Mouse (Mus musculus) neutrophil, adult 83 days (primary cell): ENCODE measurements around the gene Gm43518. TPM values are rescaled to one million over a fixed set of nuclear protein-coding genes. Genes with fewer than 3 reads are reported as not detected.

Experiments
- total RNA-seq, 2 experiments: library from RNA; stranded (reverse); gene quantifications; one replicate each; pipeline ENCODE4 v1.2.4; 2023

Gene Gm43518
- 1 to 10 TPM in 1 of 2 experiments, not detected in 1; 1.4 TPM for total RNA-seq

DNA sequence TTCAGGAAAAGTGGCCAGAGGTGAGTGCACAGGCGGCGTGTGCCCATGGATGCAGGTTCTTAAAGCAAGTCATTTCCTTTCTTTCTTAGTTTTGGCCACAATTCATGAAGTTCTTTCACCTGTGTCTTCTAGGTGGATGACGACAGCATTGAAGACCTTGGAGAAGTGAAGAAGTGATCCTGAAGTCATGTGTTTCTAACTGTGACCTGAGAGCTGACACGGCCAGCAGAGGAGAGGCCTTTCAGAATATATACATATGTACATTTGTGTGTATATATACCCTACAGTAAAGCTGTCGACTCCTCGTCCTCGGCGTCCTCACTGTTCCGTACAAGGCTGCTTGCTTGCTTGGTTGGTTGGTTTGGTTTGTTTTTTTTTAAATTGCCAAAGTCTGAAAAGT, at the start of gene Gm43518:
Gene Gm43518 (plus strand): TSS at position 301 of the 400 bp plus-strand sequence.

DNA sequence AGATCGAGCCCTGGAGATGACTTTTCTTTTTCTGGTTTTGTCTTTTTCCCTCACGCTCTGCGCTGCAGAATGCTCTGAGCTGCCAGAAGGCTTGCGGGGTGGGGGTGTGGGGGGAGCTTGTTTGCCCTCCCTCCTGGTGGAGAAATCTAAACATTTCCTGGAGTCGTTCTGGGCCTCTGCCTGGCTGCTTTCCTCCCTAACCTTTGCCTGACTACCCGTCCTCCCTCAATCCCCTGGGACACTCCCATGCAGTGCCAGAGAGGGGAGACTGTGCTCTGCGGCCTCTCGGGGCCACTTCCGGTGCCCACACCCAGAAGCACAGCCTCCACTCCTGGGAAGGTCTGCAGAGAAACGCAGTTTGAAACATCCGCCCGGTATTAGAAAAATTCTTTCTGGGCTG, 47.3 kb upstream of the Gm43518 start, which contains the start of gene Hcar1:
Gene Hcar1 (minus strand): TSS at position 93 of the 400 bp plus-strand sequence.

GRCm38 (mm10) chr5:123906976-123907630, 20.1 kb upstream of the Gm43518 start, which contains the start of gene Denr:
Gene Denr, plus strand, starts transcription at chr5:123907175.

DNA sequence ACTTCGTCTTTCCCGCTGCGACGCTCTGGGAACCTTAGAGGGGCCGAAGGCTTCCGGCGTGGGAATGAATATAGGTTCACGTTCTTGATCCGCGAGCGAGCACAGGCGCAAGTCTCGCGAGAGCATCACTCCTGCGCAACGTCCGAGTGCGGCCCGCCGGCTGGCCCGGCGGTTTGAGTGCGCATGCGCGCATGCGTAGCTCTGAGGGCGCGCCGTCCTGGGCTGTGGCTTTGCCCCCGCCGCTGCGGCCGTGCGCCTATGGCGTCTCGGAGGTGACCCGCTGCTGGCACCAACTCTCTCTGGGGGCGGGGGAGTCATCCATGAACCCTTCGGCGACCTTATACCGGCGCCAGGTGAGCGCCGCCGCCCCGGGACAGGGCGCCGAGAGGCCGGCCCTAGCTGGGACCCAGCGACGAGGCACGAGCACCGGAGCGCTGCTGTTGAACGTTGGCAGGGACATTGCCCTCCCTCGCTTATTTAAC, 3.3 kb downstream of the Gm43518 start, which contains the start of gene Ccdc62:
Gene Ccdc62 (plus strand): TSS at position 172 of the 482 bp plus-strand sequence.

DNA sequence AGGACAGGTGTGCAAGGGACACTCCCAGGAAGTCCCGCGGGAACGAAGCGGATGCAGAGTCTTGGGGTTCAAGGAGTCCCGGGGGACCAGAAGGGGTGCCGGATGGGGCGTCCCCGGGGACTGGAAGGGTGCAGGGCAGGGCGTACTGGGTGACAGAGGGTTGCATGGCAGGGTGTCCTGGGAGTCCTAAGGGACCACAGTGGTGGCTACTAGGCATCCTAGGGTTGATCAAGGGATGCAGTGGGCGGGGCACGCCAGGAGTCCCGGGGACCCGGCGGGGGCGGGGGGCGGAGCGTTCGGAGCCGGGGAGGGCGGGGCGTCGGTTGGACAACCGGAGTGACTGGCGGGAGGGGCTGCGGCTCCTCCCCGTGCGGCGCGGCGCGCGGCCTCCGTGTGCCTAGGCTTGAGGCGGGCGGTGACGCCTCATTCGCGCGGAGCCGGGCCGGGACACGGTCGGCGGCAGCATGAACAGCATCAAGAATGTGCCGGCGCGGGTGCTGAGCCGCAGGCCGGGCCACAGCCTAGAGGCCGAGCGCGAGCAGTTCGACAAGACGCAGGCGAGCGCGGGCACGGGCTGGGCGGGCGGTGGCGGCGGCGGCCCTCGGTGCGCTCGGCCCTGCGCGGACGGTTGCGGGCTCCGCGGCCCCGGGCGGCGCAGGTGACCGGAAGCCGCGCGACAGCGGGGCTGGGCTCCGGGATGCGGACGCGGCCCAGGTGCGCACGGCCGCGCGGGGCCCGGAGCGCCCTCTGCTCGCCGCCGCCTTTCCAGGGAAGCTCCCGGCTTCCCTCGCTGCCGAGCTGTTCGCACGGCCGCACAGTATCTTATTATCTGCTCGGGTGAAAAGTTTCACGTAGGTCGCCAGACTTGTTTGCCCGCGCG, 46.3 kb downstream of the Gm43518 start, which contains the start of gene Hip1r:
Gene Hip1r (plus strand): TSS at position 330 of the 880 bp plus-strand sequence.

Other genes with a start within 250 kb of the Gm43518 start
- 10 to 100 TPM; 83.3 to 95.2 TPM for gene Clip1, start 242.8 kb upstream of the Gm43518 start, total RNA-seq
- 100 to 1,000 TPM in 1 of 2 experiments, 10 to 100 TPM in 1; 99.9 to 105 TPM for gene Zcchc8, start 206.3 kb upstream of the Gm43518 start, total RNA-seq
- 100 to 1,000 TPM in 1 of 2 experiments, 10 to 100 TPM in 1; 99.0 to 103 TPM for gene Rsrc2, start 178.0 kb upstream of the Gm43518 start, total RNA-seq
- 10 to 100 TPM; 33.8 to 38.0 TPM for gene Kntc1, start 177.7 kb upstream of the Gm43518 start, total RNA-seq
- gene Hcar2, start 61.9 kb upstream of the Gm43518 start, total RNA-seq = 100 to 1,000 TPM in 1 of 2 experiments, 10 to 100 TPM in 1; 93.7 to 125 TPM
- not detected for gene Hcar1, start 47.4 kb upstream of the Gm43518 start, total RNA-seq
- gene Denr, start 20.2 kb upstream of the Gm43518 start, total RNA-seq = 10 to 100 TPM; 20.1 to 24.9 TPM
- gene Ccdc62, start 3.3 kb downstream of the Gm43518 start, total RNA-seq = 1 to 10 TPM in 1 of 2 experiments, under 1 TPM in 1; 0.31 to 2.5 TPM
- gene Hip1r, start 46.2 kb downstream of the Gm43518 start, total RNA-seq = 10 to 100 TPM; 73.4 to 78.7 TPM
- 10 to 100 TPM; 43.0 to 46.7 TPM for gene Vps37b, start 104.9 kb downstream of the Gm43518 start, total RNA-seq
- gene Abcb9, start 168.4 kb downstream of the Gm43518 start, total RNA-seq = 1 to 10 TPM; 5.4 to 6.5 TPM
- 10 to 100 TPM; 13.0 to 14.2 TPM for gene Ogfod2, start 184.9 kb downstream of the Gm43518 start, total RNA-seq
- 10 to 100 TPM; 35.8 to 39.3 TPM for gene Arl6ip4, start 188.7 kb downstream of the Gm43518 start, total RNA-seq